Mouse (Mus musculus) neural tube, embryonic 12.5 days (tissue): ENCODE results near the gene Exosc7. TPM values are rescaled to one million over a fixed set of nuclear protein-coding genes. Genes with fewer than 3 reads are reported as not detected.

Experiments
- ATAC-seq: fragments of 200-750 bp; cut with Nextera tagmentation; 2 replicates; pipeline ENCODE4 v1.8.0; 2017; ENCODE audit warnings: low read depth, mild to moderate bottlenecking, moderate TSS enrichment, moderate library complexity; ENCODE audit not compliant: low FRiP score
- H3K27ac ChIP-seq: fragments of 300-500 bp; sonication (generic); 2 replicates; pipeline ENCODE4 v1.5.1; 2016
- H3K27me3 ChIP-seq: fragments of 300-500 bp; sonication (generic); replicated peaks from 2 replicates; pipeline ENCODE4 v1.6.1; 2016; ENCODE audit warnings: mild to moderate bottlenecking
- H3K36me3 ChIP-seq: fragments of 300-500 bp; sonication (generic); 2 replicates; pipeline ENCODE4 v1.6.1; 2016; ENCODE audit warnings: mild to moderate bottlenecking
- H3K4me1 ChIP-seq: fragments of 300-500 bp; sonication (generic); 2 replicates; pipeline ENCODE4 v1.6.1; 2016
- H3K4me2 ChIP-seq: fragments of 300-500 bp; sonication (generic); replicated peaks from 2 replicates; pipeline ENCODE4 v1.6.1; 2016; ENCODE audit warnings: mild to moderate bottlenecking
- H3K4me3 ChIP-seq: fragments of 300-500 bp; sonication (generic); 2 replicates; pipeline ENCODE4 v1.5.1; 2016
- H3K9ac ChIP-seq: fragments of 300-500 bp; sonication (generic); 2 replicates; pipeline ENCODE4 v1.6.1; 2016; ENCODE audit warnings: mild to moderate bottlenecking
- H3K9me3 ChIP-seq: fragments of 300-500 bp; sonication (generic); 2 replicates; pipeline ENCODE4 v1.6.1; 2016; ENCODE audit warnings: mild to moderate bottlenecking
- WGBS: fragments of 180-500 bp; shearing (Covaris S2); methylation state at CpG from one replicate; pipeline ENCODE4 v1.1.7; 2016; 5-methylcytosine and 5-hydroxymethylcytosine counted together
- polyA plus RNA-seq: library from polyadenylated mRNA; unstranded; fragments of >200 nt; fragmentation: Nextera tagmentation; extraction: Ambion mirVana; gene quantifications from 2 replicates; pipeline ENCODE4 v1.2.1, GENCODE M21; 2016

Gene Exosc7
- polyA plus RNA-seq, 1 experiment from 2014 or later: 83.7 TPM

DNA sequence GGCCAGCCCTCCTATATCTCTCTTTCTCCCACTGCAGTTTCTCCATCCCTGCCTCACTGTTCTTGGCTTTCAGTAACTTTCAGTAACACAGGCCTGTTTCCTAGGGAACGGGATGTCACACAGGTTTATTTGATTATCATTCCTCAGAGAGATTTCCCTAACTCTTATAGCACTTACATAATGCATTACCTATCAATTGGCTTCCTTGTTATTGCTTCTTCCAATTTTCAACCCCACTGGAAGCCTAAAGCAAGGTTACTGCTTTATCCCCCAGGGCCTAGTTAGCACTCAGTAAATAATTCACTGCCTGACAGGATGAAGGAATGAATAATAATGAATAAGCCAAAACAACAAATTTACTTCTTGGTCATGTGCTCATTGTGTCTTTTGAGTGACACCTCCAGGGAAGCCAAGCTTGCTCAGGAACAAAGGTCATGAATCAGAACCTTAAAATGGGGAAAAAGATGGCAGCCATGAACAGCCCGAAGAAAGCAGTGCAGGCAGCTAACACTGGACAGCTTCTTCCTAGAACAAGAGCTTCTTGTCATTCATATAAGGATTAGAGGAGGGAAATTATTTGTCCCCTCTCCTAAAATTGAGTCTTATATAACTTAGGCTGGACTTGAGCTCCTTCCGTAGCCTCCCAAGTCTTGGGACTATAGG, 52.9 kb downstream of the Exosc7 start:
- no peaks in the 10 kb centered on the region for H3K27me3 ChIP-seq
- no peak overlapping the region for H3K4me2 ChIP-seq
- H3K4me1 ChIP-seq: no peaks in the 10 kb centered on the region
- no peak overlapping the region for H3K4me3 ChIP-seq
- no peak overlapping the region for H3K27ac ChIP-seq
- no peaks in the 10 kb centered on the region for H3K36me3 ChIP-seq
- no peak for ATAC-seq
- no peak overlapping the region for H3K9ac ChIP-seq
- H3K9me3 ChIP-seq: no peaks in the 10 kb centered on the region
- WGBS: 80% methylated on average over 3 of the region's 3 CpGs

- Histone ChIP-seq H3K27me3 (no peaks in the 10 kb centered on the region), H3K36me3 (no peaks in the 10 kb centered on the region), H3K4me1 (no peaks in the 10 kb centered on the region), H3K27ac (no peak overlapping the region), H3K9ac (no peak overlapping the region), H3K4me2 (no peak overlapping the region), H3K9me3 (no peaks in the 10 kb centered on the region), H3K4me3 (no peak overlapping the region)
- 90% methylated on average over 6 of the region's 6 CpGs for WGBS
- ATAC-seq: no peak
Observed at GRCm38 (mm10) chr9:123173760-123174159, 60.7 kb downstream of the Exosc7 start.

DNA sequence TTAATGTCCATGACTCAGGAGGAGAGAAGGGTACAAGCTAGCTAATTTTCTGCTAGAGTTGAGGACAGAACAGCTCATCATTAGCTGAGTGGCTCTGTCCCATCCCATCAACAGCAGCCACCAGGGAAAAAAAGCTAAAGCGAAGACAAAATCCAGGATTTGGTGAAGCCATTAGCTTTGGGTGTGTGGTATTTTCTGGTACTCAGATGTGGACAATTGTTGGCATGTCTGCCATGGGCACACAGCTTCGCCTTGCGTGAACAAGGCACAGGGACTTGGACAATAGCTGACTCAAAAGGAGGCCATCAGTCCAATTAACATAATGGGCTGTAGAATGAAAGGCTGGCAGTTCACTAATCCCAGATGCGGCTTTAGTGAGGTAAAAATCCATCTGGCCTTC, 61.3 kb downstream of the Exosc7 start:
- no peak overlapping the region for H3K9ac ChIP-seq
- no peaks in the 10 kb centered on the region for H3K9me3 ChIP-seq
- 39% methylated on average over 4 of the region's 4 CpGs for WGBS
- H3K27me3 ChIP-seq: no peaks in the 10 kb centered on the region
- H3K36me3 ChIP-seq: no peaks in the 10 kb centered on the region
- H3K27ac ChIP-seq: no peak overlapping the region
- ATAC-seq: no peak
- no peak overlapping the region for H3K4me2 ChIP-seq
- no peak overlapping the region for H3K4me3 ChIP-seq
- no peaks in the 10 kb centered on the region for H3K4me1 ChIP-seq

DNA sequence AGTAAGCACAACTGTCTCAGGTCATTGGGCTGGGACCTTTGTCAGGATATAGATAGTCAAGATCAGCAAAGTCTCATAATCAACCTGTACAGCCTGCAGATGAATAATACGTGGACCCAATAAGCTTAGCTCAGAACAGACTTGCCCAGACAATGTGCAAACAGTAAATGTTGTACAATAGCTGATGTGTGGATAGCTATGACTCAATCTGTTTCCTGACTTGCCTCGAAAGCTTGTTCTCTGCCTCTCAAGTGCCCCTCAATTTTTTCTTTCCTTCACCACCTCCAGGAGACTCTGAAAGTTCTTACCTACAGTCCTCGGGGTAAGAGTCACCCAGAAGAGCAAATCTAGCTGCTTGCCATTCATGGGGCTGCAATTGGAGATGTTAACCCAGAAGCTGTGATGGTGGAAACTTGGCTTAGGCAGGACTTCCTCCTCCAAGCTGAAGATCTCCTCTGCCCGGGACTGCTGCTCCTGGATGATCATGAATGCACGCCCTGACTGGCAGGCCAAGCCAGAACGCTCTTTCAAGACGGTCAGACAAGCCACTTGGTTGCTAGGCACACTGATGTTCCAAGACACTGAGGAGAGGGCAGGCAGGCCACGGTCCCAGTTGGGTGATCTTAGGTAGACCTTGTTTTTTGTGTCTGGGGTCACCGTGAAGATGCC, 64.5 kb downstream of the Exosc7 start:
- ATAC-seq: no peak
- Histone ChIP-seq H3K4me1 (no peaks in the 10 kb centered on the region), H3K4me3 (no peak overlapping the region), H3K27ac (no peak overlapping the region), H3K9ac (no peak overlapping the region), H3K27me3 (no peaks in the 10 kb centered on the region), H3K9me3 (no peaks in the 10 kb centered on the region), H3K36me3 (no peaks in the 10 kb centered on the region), H3K4me2 (no peak overlapping the region)
- 87% methylated on average over 9 of the region's 9 CpGs for WGBS

DNA sequence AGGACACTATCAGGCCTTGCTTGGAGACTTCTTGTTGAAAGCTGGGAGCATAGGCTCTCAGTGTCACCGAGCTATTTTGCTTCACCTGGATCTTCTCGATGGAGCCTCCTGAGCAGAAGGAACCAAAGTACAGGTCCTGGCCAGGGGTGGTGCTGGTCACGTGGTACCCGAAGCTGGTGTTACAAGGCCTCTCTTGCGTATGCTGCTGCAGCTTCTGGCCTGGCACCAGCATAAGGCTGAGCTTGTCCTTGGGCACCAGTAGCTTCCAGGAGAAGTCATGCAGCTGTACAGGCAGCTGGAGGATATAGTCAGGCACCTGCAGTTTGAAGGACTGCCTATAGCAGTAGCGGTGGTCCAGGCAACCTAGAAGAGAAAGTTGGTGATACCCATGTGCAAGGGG, 67.0 kb downstream of the Exosc7 start:
- Histone ChIP-seq H3K4me1 (no peaks in the 10 kb centered on the region), H3K27ac (no peak overlapping the region), H3K36me3 (no peaks in the 10 kb centered on the region), H3K9ac (no peak overlapping the region), H3K9me3 (no peaks in the 10 kb centered on the region), H3K27me3 (no peaks in the 10 kb centered on the region), H3K4me2 (no peak overlapping the region), H3K4me3 (no peak overlapping the region)
- WGBS: 93% methylated on average over 6 of the region's 6 CpGs
- ATAC-seq: no peak

DNA sequence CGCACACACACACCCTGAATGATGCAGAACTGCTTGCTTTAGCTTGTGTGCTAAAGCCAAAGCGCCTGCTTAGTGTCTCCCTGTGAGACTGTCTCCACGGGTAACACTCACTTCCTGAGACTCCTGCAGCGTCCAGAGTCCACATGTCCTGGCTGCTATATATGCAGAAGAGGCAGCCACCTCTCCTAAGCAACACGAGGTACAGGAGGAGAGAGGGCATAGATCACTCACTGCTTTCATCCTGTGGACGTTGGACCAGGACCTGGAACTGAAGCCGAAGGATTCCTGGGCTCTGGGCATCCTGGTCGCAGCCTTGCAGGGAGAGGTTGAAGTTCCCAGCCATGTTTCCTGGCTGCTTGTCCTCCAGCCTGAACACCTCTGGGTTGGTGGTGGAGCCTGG, 70.2 kb downstream of the Exosc7 start:
- Histone ChIP-seq H3K4me1 (no peaks in the 10 kb centered on the region), H3K27ac (no peak overlapping the region), H3K36me3 (no peaks in the 10 kb centered on the region), H3K4me3 (no peak overlapping the region), H3K9me3 (no peaks in the 10 kb centered on the region), H3K4me2 (no peak overlapping the region), H3K27me3 (no peaks in the 10 kb centered on the region), H3K9ac (no peak overlapping the region)
- no peak for ATAC-seq
- WGBS: 85% methylated on average over 8 of the region's 8 CpGs

DNA sequence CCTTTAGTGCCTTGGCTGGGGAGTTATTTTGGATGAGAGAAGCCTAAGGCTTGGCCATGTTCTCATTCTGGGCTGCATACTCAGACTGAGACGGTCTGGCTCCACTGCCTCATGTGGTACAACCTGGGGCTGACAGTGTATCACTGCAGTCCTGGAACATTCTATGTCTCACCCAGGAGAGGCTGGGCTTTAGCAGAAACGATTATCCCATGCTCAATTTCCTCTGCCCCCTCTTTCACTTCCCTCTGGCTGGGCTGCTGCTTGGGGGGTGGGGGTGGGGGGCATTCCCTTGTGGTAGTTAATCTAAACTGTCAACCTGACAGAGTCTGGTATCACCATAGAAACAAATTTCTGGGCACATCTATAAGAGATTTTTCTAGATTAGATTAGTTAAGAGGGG, 72.5 kb downstream of the Exosc7 start:
- ATAC-seq: no peak
- Histone ChIP-seq H3K27me3 (no peaks in the 10 kb centered on the region), H3K36me3 (no peaks in the 10 kb centered on the region), H3K9ac (no peak overlapping the region), H3K27ac (no peak overlapping the region), H3K4me2 (no peak overlapping the region), H3K4me3 (no peak overlapping the region), H3K9me3 (no peaks in the 10 kb centered on the region), H3K4me1 (no peaks in the 10 kb centered on the region)
- 57% methylated on average over 2 of the region's 2 CpGs for WGBS

Other genes starting within 250 kb of the Exosc7 start
- 101 and 115 TPM in 2 replicates for gene Zfp445, start 247.2 kb upstream of the Exosc7 start, polyA plus RNA-seq
- gene Zkscan7, start 227.5 kb upstream of the Exosc7 start, polyA plus RNA-seq: 4.0 and 4.8 TPM in 2 replicates
- 31.1 and 32.0 TPM in 2 replicates for gene Zfp105, start 190.1 kb upstream of the Exosc7 start, polyA plus RNA-seq
- 29.1 and 31.8 TPM in 2 replicates for gene 1110059G10Rik, start 162.2 kb upstream of the Exosc7 start, polyA plus RNA-seq
- gene Kif15, start 162.2 kb upstream of the Exosc7 start, polyA plus RNA-seq: 44.0 and 49.3 TPM in 2 replicates
- 17.9 and 20.4 TPM in 2 replicates for gene Tmem42, start 91.9 kb upstream of the Exosc7 start, polyA plus RNA-seq
- gene Tgm4, start 78.5 kb upstream of the Exosc7 start, polyA plus RNA-seq: 0.24 and 0.50 TPM in 2 replicates
- 79.8 and 80.6 TPM in 2 replicates for gene Zdhhc3, start within 50 bp of the Exosc7 start, polyA plus RNA-seq
- 0.20 TPM in 1 of 2 replicates, not detected in the other for gene Clec3b, start 37.7 kb downstream of the Exosc7 start, polyA plus RNA-seq
- 0.27 and 0.30 TPM in 2 replicates for gene Cdcp1, start 102.8 kb downstream of the Exosc7 start, polyA plus RNA-seq
- gene Tmem158, start 147.5 kb downstream of the Exosc7 start, polyA plus RNA-seq: 25.6 and 26.0 TPM in 2 replicates